Mouse (Mus musculus) urinary bladder, postnatal 14 days (tissue): Measurements from ENCODE around the gene Srl.
"Not testable (repeated sequence)": the region's sequence is repeated elsewhere in the genome, so short reads cannot be mapped to it uniquely, and the experiment has no call there.

Source experiments
- DNase-seq: peaks from one replicate; pipeline ENCODE4 v3.0.0; 2021; ENCODE audit warnings: low spot score

Srl gene

DNA sequence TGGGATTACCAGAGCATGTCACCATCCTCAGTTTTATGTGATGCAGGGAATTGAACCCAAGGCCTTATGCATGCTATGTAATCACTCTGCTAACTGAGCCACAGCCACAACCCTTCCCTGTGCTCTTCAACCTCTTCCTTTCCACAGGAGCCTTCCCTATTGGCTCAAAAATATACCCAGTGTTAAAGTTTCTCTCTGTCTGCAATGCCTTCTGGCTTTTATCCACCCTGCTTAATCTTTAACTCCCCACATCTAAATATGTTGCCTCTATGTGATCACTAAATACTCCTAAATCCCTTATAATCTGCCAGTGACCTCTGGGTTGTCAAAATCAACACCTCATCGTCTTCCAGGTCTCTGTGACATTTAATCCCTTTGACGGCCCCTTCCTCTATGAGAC lies 23.7 kb downstream of the Srl start:
- DNase-seq, result no peak

DNA sequence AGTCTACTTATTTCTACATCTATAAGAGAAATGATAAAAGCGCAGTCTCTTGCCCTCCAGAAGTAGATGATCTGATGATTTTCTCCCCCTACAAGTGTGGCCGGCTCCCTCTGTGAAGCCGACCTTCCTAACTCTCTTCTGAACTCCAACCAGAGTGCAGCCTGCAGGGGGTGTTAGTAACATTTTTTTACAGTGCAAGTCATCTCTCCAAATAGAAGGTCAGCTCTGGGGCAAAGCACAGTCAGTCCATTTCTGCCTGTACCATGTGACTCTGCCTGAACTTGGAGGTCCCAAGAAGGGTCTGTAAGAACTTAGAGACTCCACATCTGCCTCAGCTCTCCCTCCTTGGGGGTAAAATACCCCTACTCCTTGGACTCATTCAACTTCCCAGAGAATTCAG lies 27.2 kb downstream of the Srl start:
- no peak for DNase-seq

DNA sequence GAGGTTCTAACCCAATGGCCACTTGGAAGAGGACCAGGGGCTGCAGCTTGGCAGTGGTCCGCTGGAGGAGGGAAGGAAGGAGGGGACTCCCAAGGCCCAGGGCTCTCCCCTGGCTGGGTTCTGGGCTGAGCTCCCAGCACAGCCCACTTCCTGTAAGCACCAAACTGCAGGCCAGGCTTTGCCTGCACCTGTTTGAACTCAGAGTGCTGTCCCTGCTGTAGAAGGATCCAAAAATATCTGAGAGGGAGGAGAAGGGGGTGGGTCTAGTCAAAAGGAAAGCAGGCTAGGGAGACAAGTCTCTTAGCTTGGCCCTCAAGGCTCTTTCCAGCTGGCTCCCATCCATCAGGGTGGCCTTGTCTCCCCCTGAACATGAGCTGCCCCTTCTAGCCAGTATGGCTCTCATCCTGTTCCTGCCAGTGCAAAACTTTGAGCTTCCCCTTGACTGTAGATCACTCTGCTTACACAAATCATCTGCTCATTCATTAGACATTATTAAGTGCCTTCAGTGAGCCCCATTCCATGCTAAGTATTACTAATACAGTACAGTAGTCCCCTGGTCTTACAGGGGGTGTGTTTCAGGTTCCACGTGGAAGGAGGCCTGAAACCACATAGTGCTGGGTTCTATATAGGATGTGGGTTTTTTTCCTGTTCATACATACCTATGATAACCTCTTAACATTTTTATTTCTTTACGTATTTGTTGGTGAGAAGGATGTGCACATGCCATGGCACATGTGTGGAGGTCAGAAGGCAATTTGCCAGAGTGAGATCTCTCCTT lies 28.8 kb downstream of the Srl start:
- peak; percentile 53 for DNase-seq

DNA sequence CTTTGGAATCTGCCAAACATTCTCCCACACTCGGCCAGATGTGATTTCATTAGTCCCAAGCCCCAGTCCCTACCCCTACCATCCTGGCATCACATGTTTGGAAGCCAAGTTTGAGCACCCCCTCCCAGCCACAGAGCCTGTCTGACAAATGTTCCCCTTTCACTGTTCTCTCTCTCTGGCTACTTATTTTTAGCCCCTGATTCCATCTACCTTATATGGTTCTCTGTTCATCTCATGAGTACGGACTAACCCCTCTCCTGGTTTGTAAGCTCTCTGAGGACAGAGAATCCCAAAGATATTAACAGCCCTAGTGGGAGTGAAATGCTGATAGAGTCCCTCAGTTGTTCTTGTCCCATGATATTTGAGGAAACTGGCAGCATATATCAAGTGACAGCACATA lies 30.2 kb downstream of the Srl start:
- DNase-seq, result no peak

DNA sequence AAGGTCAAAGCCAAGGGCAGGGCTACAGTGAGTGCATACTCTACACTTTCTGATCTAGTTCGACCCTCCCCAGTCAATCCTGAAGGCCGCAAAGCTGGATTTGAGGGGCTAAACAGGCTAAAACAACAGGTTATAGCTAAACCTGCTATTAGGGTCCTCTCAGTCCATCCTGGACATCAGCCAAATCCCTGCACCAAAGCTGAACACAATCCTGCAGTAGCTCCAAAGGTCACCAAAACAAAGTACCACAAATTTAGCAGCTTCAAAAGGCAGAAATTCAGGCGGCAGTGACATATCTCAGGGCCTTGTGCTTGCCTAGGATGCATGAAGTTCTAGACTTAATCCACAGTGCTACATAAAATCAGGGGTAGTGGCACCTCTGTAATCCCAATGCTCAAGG lies 35.4 kb downstream of the Srl start:
- DNase-seq, result no peak

DNA sequence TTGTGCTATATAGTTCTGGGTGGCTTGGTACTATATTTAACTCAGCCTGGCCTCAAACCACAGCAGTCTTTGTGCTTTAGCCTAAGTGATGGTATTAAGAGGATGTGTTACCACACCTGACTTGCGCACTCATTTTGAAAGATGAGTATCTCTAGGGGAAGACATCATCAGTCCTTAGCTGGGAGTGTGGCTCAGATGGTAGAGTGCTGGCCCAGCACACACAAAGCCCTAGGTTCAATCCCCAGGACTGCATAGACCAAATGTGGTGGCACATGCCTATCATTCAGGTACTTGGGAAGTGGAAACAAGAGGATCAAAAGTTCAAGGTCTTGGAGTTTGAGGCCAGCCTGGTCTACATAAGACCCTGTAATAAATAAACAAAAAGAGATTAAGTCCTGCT lies 38.1 kb downstream of the Srl start:
- DNase-seq, result no peak

DNA sequence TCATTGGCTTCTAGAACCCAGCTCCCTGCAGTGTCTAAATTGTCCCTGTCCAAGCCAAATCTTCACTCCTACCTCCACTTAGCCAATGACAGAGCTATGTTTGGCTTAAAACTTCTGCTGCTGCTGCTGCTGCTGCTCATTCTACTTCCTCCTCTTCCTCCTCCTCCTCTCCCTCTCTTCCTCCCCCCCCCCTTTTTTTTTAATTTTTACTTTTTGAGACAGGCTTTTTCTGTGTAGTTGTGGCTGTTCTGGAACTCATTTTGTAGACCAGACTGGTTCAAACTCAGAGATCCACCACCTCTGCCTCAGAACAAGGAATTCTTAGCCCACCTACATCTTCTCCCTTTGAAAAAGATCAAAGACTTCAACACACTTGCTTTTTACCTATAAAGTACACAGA lies 39.0 kb downstream of the Srl start:
- no peak for DNase-seq

DNA sequence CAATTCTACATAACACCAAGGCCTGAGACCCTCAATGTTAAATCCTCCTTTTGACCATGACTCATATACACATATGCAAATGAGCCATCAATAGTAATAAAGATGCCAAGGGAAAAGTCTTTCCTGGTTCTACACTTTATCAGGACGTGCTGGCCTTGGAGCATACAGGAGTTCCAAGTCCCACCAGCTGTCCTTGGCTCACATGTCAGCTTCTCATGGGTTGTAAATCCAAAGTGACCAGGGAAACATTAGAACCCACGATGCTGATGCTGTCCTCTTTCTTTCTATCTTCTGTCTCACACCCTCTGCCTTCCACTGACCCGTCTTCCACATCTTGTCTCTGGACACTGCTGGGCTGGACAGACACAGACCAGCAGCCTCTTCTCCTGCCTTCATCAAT lies 39.9 kb downstream of the Srl start:
- DNase-seq, result no peak

DNA sequence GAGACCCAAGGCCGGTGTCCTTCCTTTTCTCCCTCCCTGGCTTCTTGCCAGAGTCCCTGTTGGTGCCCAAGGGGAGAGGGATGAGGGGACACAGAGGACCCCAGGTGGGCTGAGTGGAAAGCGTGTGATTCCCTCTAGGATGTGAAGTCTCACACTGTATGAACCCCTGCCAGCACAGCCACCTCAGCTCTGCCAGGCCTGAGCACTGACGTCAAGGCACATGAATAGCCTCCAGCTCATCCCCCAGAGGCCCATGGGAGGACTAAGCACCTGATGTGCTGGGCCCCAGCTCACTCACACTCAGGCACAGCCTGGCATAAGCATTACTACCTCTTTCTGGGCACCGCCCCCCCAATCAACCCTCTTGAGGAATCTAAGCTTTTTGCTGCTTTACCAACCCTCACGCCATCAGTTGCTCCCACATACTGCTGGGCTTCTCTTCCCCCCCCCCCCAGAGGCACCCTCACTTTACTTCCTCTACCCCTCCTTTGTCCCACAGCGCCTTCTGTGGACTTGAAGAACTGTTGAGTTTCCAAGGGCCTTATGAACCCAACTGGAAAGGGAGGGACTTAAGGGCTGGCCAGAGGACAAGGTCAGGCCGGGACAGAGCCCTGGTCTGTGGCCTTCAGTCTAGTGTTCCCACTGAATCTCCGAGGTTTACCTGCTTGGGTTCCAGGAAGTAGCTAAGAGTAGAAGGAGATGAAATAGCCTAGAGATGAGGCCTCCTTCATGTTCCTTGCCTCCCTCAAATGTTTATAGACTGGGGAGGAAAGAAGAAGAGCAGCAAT lies 40.8 kb downstream of the Srl start:
- no peak for DNase-seq

DNA sequence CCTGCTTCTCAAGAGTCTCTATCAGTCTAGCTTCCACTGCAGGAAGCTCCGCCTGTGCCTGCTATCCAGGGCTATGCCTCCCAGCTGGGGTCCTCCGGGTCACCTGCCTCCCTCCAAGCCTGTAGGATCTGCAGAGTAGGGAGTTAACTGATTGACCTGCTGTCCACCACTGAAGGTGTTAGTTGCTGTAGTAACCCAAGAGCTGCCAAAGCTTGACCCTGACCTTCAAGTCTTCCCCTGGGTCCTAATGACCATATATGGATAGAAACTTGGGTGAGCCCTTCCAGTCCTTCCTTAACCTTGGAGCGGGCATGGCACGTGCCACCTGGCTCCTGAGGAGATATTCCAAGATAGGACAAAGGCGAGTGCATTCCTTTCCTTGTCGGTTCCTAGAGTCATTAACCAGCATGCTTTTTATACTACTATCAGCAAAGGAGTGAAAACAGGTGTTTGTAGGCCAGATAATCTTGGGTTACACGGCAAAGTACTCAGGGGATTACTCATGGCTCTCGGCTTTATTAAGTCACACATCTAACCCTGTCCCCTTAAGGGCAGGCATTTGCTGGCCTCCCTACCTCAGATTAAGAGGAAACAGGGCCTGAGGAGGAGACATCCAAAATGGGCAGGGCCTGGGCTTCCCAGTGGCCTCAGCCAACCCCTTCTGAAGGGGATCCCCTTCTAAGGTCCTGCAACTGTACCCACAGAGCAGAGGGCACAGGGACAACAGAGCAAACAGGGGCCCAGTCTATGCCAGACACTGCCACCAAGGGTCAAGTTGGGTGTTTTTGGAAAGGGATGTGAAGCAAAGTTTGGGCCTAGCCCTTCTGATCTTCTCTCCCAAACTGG lies 43.6 kb downstream of the Srl start:
- DNase-seq, result no peak

DNA sequence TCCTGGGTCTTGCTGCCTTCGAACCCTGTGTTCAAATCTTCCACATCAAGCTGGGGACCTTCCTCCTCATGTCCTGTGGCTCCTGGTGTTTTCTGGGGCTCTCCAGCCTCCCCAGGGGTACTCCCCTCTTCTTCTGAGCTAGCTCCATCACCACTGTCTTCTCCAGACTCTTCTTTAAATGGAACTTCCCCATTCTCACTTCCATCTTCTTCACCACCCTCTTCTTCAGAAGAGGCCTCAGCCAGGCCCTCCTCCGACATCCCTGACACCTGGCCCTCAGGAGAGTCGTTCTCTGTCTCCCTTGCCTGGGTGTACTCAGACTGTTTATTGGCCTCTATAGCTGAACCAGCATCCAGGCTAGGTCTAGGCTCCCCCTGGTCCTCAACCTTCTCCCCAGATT lies 45.1 kb downstream of the Srl start:
- DNase-seq, result no peak

DNA sequence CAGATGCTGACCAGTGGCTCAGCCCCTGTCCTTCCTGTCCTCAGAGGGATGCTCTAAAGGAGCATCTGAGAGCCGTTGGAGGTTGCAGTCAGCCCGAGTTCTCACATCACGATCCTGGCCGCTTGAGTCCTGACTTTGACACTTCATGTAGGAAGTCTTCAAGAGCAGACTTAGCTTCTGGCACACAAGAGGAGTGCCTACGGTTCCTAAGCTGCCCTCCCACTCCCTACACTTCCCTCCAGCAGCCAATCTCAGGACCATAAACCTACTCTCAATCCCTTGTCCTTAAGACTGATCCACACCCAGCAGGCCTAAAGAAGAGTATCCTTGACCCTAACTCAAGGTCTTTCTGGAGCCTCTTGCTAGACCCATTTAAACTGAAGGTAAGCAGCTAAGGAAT lies 45.8 kb downstream of the Srl start:
- peak; percentile 44 for DNase-seq

DNA sequence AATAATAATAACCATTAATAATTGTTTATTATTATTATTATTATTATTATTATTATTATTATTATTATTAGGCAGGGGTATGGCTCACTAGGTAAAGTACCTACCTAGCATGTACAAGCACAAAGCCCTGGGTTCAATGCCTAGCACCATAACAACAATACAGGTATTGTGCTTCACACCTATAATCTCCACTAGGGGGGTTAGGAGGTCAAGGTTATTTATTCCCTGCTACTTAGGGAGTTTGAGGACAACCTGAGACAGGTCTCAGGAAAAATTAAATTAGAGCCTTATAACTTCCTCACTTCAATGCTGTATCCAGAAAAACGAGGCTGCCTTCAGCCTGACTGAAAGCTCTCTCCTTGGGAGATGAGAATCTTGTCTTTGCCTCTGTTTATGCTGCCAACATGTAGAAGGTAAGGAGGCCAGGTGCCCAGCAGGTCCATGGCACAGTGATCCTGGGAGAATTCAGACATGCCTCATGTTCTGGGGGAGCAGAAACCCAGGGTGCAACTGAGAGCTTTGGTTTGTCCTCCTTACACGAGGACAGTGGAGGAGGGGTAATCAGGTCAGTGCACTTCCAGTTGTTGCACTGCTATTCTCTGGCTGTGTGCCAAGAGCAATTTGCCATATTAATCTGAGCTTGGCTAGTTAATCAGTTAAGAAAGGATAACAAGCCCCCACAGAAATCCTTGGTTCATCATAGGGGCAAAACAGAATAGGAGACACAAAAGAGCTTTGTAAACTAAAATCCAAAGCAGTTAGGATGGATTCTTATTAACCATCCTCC lies 48.6 kb downstream of the Srl start:
- no peak for DNase-seq

DNA sequence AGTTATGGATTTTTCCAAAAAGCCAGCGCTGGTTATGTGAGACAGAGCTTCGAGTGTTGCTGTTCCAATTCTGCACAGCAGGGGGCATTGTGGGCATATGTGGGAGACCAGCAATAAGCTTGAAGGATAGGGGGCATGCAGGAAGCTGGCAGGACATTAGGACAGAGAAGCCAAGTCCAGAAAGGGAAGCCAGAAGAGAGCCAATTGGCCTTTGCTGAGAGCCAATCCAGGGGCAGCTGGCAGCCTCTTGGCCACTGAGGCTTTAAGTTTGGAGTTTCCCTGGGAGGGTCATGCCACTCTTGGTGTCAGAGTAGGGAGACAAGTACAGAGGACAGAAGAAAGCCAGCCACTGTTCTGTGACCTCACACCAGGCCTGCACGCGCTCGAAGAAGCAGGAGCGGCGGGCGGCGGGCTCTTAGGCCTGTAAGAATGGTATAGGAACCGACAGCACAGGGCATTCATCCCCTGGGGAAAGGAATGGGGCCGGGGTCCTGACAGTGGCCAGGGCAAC lies 52.4 kb downstream of the Srl start:
- peak; percentile 92 for DNase-seq

DNA sequence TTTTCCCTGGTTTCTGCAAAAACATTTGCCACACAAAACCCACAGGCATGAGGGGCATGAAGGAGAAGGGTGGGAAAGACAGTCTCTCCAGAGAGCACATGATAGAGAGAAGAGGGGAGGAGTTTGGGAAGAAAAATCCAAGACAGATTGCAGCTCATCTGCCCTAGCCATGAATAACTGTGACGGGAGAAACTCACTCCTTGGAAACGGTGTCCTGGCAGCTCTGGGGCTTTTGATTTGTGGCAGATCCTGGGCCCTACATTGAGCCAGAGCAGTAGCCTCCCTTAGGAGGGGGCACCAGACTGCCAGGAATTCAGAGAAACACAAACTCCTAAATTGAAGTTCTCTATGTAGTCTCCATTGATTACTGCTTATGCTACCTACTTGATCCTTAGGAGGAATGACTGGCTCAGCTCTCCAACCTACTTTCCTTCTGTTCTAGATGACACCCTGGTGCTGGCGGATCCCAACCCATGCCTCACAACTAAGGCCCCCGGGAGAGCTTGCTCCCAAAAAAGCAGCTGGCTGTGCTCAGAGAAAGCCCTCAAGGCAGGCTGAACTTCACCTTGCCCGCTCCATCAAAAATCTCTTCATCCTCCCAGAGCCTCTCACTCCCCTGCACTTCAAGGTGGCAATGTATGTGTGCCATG lies 60.9 kb downstream of the Srl start:
- no peak for DNase-seq

DNA sequence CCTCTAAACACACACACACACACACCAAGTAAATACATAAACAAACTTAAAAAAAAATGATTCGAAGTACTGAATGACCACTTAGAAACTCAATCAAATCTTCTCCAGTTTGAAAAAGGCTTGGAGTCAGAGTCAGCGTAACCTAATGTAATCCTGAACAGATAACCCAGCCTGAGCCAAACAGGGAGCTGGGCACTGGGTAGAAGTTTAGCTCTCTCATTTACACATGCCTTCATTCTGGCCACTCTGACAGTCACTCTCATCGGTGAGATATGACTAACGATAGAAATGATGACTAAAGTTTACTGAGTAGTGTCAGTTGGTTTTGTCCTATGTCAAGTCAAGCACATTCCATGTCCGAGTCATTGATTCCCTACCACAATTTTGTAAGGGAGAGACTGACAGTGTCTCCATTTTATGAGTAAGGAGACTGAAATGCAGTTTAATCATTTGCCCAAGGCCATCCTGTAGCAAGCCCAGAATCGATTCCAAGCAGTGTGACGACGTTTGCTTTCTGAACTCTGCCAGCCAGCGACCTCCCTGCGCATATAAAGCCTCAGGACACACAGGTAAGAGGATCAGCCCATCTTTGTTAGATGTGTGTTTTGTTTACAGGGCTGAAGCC lies 63.9 kb downstream of the Srl start:
- DNase-seq, result no peak

DNA sequence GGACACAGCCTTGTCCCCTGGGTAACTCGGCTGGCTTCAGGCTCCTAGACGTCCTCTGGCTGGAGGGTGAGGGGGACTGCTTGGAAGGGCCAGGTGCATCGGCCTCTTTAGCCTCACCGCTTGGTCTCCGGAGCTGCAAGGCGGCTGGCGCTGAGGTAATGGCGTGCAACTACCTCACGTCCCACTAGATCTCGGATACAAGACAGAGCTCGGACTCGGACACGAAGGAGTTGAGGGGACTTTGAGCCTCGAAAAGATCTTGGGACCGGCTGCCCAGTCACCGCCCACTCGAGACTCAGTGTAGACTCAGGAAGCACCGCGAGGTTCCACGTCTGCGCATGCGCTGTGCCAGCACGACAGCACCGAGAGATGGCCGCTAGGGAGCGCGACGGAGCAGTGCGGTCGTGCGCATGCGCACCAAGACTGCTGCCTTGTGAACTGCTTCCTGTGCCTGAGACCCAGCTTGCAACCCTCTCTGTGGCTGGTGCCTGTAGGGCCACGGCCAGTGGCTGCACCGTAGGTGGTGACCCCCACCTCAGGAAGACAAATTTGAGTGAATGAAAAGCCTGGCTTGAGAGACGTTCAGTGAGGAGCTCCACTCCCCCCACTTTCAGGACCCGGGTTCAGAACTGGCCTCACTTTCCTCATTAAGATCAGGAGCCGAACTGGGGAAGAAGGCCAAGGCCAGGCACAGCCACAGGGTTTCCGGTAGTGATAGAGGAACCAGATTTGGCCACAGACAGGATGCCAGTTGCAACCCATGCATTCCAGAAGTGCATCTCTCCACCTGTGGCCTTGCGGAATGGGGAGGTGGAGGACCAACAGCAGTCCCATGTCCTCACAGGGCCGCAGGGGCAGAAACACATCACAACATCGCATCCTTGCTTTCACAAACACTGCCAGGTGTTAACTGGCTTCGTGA lies 66.5 kb downstream of the Srl start:
- peak; percentile 93 for DNase-seq

DNA sequence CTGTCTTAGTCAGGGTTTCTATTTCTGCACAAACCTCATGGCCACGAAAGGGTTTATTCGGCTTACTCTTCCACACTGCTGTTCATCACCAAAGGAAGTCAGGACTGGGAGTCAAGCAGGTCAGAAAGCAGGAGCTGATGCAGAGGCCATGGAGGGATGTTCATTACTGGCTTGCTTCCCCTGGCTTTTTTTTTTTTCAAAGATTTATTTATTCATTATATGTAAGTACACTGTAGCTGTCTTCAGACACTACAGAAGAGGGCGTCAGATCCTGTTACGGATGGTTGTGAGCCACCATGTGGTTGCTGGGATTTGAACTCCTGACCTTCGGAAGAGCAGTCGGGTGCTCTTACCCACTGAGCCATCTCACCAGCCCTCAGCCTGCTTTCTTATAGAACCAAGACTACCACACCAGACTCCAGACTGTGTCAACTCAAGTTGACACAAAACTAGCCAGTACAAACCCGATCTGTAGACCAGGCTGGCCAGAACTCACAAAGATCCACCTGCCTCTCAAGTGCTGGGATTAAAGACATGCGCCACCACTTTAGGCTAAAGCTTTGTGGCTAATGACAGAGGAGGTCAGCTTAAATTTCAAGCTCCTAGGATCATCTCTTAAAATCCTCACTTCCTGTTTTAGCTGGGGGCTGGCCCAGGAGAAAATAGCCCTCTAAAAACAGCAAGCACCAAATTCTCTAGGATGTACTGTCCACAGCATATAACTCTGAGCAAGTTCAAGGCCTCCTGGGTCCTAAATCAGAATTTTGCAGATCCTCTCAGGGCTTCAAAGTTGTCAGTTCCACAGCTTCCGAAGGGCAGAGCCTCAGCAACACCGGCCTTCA lies 67.4 kb downstream of the Srl start:
- DNase-seq, result not testable (repeated sequence)

DNA sequence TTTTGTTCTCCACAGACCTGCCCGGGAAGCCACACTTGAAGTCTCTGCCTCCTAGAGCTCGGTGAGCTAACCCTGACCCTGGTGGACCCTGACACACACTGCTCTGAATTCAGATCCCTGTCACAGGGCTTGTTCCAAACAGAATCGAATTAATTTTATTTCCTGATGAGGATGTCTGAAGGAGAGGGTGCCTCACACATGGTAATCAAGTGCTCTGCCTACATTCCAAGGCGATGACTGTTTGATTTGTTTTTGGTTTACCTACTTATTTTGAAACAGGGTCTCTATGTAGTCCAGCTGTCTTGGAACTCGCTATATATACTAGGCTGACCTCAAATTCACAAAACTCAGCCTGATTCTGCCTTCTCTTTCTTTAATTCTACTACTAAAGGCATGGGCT lies 68.4 kb downstream of the Srl start:
- DNase-seq, result no peak
